Mouse (Mus musculus): Measurements from ENCODE around the gene Macrod2. TPM values are rescaled to one million over a fixed set of nuclear protein-coding genes. Genes with fewer than 3 reads are reported as not detected.

Gene Macrod2
- total and polyA plus RNA-seq, 2 experiments from 2014 or later: 5.5 to 17.4 TPM

- WGBS: 67% methylated on average over 3 of the region's 3 CpGs
Observed at GRCm38 (mm10) chr2:140592537-140593261, 197.6 kb downstream of the Macrod2 start.

GRCm38 (mm10) chr2:140596906-140597305 lies 201.8 kb downstream of the Macrod2 start:
- Histone ChIP-seq H3K4me2 (ENCODE audit: low read depth, low read length) (no peak overlapping the region), H3K4me1 (ENCODE audit: control insufficient read depth, insufficient read depth) (no peaks in the 10 kb centered on the region), H3K9ac (replicated peaks; ENCODE audit: low read depth, low read length) (no peak overlapping the region), H3K27ac (ENCODE audit: low read depth) (no peak overlapping the region), H3K27me3 (ENCODE audit: control insufficient read depth, insufficient read depth, low read length) (no peaks in the 10 kb centered on the region), H3K4me3 (ENCODE audit: low read depth, low read length) (no peak overlapping the region), H3K36me3 (replicated peaks; ENCODE audit: control insufficient read depth, insufficient read depth, low read length) (no peaks in the 10 kb centered on the region), H3K9me3 (replicated peaks; ENCODE audit: control insufficient read depth, low read length) (no peaks in the 10 kb centered on the region)
- 92% methylated on average over 2 of the region's 2 CpGs for WGBS
- no peak for TF ChIP-seq EP300 (IDR thresholded peaks at IDR 0.05; ENCODE audit: low read depth)
- TF ChIP-seq CTCF (IDR thresholded peaks at IDR 0.05; ENCODE audit: low read depth): no peak
- DNase-seq (ENCODE audit: low spot score) (no peak), ATAC-seq (ENCODE audit: insufficient read depth, low read depth) (no peak)

More at GRCm38 (mm10) chr2:140592537-140593261, 197.6 kb downstream of the Macrod2 start:
- Histone ChIP-seq H3K27ac (ENCODE audit: low read depth) (no peak overlapping the region), H3K27me3 (ENCODE audit: control insufficient read depth, insufficient read depth, low read length) (no peaks in the 10 kb centered on the region), H3K4me3 (ENCODE audit: low read depth, low read length) (no peak overlapping the region), H3K36me3 (replicated peaks; ENCODE audit: control insufficient read depth, insufficient read depth, low read length) (no peaks in the 10 kb centered on the region), H3K9me3 (replicated peaks; ENCODE audit: control insufficient read depth, low read length) (no peaks in the 10 kb centered on the region), H3K4me2 (ENCODE audit: low read depth, low read length) (no peak overlapping the region), H3K4me1 (ENCODE audit: control insufficient read depth, insufficient read depth) (no peaks in the 10 kb centered on the region), H3K9ac (replicated peaks; ENCODE audit: low read depth, low read length) (no peak overlapping the region)
- no peak for ATAC-seq (ENCODE audit: insufficient read depth, low read depth)
- DNase-seq (ENCODE audit: low spot score): no peak
- TF ChIP-seq CTCF (IDR thresholded peaks at IDR 0.05; ENCODE audit: low read depth) (no peak), EP300 (IDR thresholded peaks at IDR 0.05; ENCODE audit: low read depth) (no peak)

- Histone ChIP-seq H3K27ac (ENCODE audit: low read depth) (no peak overlapping the region), H3K4me2 (ENCODE audit: low read depth, low read length) (no peak overlapping the region), H3K36me3 (replicated peaks; ENCODE audit: control insufficient read depth, insufficient read depth, low read length) (no peaks in the 10 kb centered on the region), H3K9me3 (replicated peaks; ENCODE audit: control insufficient read depth, low read length) (no peaks in the 10 kb centered on the region), H3K4me1 (ENCODE audit: control insufficient read depth, insufficient read depth) (no peaks in the 10 kb centered on the region), H3K4me3 (ENCODE audit: low read depth, low read length) (no peak overlapping the region), H3K27me3 (ENCODE audit: control insufficient read depth, insufficient read depth, low read length) (no peaks in the 10 kb centered on the region), H3K9ac (replicated peaks; ENCODE audit: low read depth, low read length) (no peak overlapping the region)
- DNase-seq (ENCODE audit: low spot score) (no peak), ATAC-seq (ENCODE audit: insufficient read depth, low read depth) (no peak)
- WGBS: 91% methylated on average over 2 of the region's 2 CpGs
- TF ChIP-seq CTCF (IDR thresholded peaks at IDR 0.05; ENCODE audit: low read depth) (no peak), EP300 (IDR thresholded peaks at IDR 0.05; ENCODE audit: low read depth) (no peak)
Observed at GRCm38 (mm10) chr2:140615451-140615850, 220.3 kb downstream of the Macrod2 start.

- no peaks in the 10 kb centered on the region for H3K36me3 ChIP-seq (replicated peaks; ENCODE audit: control insufficient read depth, insufficient read depth, low read length)
- no peaks in the 10 kb centered on the region for H3K4me1 ChIP-seq (ENCODE audit: control insufficient read depth, insufficient read depth)
- ATAC-seq (ENCODE audit: insufficient read depth, low read depth) (no peak), DNase-seq (ENCODE audit: low spot score) (no peak)
- no peak overlapping the region for H3K9ac ChIP-seq (replicated peaks; ENCODE audit: low read depth, low read length)
- H3K4me2 ChIP-seq (ENCODE audit: low read depth, low read length): no peak overlapping the region
- H3K9me3 ChIP-seq (replicated peaks; ENCODE audit: control insufficient read depth, low read length): no peaks in the 10 kb centered on the region
- no peak overlapping the region for H3K4me3 ChIP-seq (ENCODE audit: low read depth, low read length)
- no peaks in the 10 kb centered on the region for H3K27me3 ChIP-seq (ENCODE audit: control insufficient read depth, insufficient read depth, low read length)
- TF ChIP-seq CTCF (IDR thresholded peaks at IDR 0.05; ENCODE audit: low read depth) (no peak), EP300 (IDR thresholded peaks at IDR 0.05; ENCODE audit: low read depth) (no peak)
- WGBS: 56% methylated on average over 2 of the region's 2 CpGs
- H3K27ac ChIP-seq (ENCODE audit: low read depth): no peak overlapping the region
Observed at GRCm38 (mm10) chr2:140621730-140622337, 226.7 kb downstream of the Macrod2 start.

- no peak for ATAC-seq (ENCODE audit: insufficient read depth, low read depth)
Observed at GRCm38 (mm10) chr2:140653481-140653880, 258.4 kb downstream of the Macrod2 start.

More at GRCm38 (mm10) chr2:140653481-140653880, 258.4 kb downstream of the Macrod2 start:
- no peak for TF ChIP-seq EP300 (IDR thresholded peaks at IDR 0.05; ENCODE audit: low read depth)
- no peak for TF ChIP-seq CTCF (IDR thresholded peaks at IDR 0.05; ENCODE audit: low read depth)
- Histone ChIP-seq H3K4me1 (ENCODE audit: control insufficient read depth, insufficient read depth) (no peaks in the 10 kb centered on the region), H3K9me3 (replicated peaks; ENCODE audit: control insufficient read depth, low read length) (no peaks in the 10 kb centered on the region), H3K27me3 (ENCODE audit: control insufficient read depth, insufficient read depth, low read length) (no peaks in the 10 kb centered on the region), H3K9ac (replicated peaks; ENCODE audit: low read depth, low read length) (no peak overlapping the region), H3K4me3 (ENCODE audit: low read depth, low read length) (no peak overlapping the region), H3K4me2 (ENCODE audit: low read depth, low read length) (no peak overlapping the region), H3K36me3 (replicated peaks; ENCODE audit: control insufficient read depth, insufficient read depth, low read length) (no peaks in the 10 kb centered on the region), H3K27ac (ENCODE audit: low read depth) (no peak overlapping the region)
- DNase-seq (ENCODE audit: low spot score): no peak
